Mouse (Mus musculus) monocyte, adult 5-6 weeks (primary cell): Measurements from ENCODE around the gene Gja1. TPM values are rescaled to one million over a fixed set of nuclear protein-coding genes. Genes with fewer than 3 reads are reported as not detected.
A peak's percentile ranks its signal among the peaks of the same experiment; 100 is the strongest.
"Not testable (repeated sequence)": the region's sequence is repeated elsewhere in the genome, so short reads cannot be mapped to it uniquely, and the experiment has no call there.

Experiments used
- ATAC-seq: fragments of 153-309, 156-312 bp; replicated peaks from 2 replicates; pipeline ENCODE4 v1.8.0; 2017; ENCODE audit warnings: mild to moderate bottlenecking; ENCODE audit not compliant: low TSS enrichment, insufficient number of reproducible peaks, severe bottlenecking, poor library complexity, low FRiP score
- total RNA-seq: library from RNA; stranded (forward); fragments of 200-1000, 200-491, 200-594 nt; gene quantifications from 3 replicates; pipeline ENCODE4 v1.2.3, GENCODE M21; 2017

Gja1 gene
- not detected in 3 replicates for total RNA-seq

DNA sequence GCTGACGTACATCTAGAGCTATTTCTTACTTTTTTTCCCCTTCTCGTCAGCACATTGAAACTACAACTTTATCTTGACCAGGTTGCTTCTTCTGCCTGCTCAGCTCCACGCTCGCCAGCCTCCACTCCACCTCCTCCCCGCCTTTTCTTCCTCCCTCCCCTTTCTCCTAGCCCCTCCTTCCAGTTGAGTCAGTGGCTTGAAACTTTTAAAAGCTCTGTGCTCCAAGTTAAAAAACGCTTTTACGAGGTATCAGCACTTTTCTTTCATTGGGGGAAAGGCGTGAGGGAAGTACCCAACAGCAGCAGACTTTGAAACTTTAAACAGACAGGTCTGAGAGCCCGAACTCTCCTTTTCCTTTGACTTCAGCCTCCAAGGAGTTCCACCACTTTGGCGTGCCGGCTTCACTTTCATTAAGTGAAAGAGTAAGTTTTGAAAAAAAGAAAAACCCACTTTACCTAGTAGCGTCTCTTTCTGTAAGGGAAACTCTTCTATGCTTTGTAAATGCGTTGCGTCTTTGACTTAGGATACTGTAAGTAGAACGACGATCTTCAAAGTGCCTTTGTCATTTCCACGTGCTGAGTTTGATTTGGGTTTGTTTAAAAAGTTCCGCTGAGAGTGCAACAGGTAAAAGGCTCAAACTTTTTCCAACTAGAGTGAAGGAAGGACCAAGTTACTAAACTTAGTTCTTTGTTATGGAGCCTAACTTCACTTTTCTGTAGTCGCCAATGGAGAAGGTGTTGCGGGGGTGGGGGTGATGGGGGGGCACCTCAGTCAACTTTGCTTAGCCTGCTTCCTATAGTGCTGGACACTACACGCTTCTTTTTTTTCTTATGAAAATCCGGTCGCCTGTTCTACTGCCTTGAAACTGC is at the start of gene Gja1:
Gja1 (plus strand) TSS at position 234 of the 869 bp plus-strand sequence.
- no peak for ATAC-seq

DNA sequence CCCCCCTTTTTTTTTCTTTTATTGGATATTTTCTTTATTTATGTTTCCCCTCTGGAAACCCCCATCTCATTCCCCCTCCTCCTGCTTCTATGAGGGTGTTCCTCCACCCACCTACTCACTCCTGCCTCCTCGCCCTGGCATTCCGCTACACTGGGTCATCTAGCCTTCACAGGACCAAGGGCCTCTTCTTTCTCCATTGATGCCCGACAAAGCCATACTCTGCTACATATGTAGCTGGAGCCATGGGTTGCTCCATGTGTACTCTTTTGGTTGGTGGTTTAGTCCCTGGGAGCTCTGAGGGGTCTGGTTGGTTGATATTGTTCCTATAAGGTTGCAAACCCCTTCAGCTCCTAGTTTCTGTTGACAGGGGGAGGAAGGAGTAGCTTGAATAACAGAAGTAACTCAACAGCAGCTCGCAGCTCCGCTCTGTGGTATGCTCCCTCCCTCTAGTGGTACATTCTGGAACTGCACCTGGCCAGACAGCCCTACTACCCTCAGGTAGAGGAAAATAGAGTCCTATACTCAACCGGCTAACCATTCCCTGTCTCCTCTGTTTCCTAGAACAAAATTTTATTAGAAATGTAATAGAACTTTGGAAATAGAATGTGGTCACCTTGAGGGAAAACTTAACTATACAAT is 38.2 kb upstream of the Gja1 start:
- peak; percentile 80 for ATAC-seq

DNA sequence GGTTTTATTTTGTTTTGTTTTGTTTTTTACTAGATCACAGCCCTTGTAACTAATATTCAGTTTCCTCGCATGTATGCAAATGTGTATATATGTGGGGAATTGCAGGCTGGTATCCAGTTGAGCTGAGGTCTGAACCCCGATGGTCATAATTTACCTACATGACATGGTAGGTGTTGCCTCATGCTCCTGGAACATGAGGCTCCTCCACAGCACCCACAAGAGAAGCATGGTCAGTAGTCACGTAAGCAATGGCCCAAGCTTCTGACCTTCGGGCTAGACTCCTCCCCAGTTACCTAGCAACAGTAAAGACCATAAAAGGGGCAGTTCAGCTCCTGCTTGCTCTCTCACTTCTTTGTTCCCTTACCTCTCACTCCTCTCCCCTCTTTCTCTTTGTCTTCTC is 16.7 kb upstream of the Gja1 start:
- ATAC-seq, result no peak

DNA sequence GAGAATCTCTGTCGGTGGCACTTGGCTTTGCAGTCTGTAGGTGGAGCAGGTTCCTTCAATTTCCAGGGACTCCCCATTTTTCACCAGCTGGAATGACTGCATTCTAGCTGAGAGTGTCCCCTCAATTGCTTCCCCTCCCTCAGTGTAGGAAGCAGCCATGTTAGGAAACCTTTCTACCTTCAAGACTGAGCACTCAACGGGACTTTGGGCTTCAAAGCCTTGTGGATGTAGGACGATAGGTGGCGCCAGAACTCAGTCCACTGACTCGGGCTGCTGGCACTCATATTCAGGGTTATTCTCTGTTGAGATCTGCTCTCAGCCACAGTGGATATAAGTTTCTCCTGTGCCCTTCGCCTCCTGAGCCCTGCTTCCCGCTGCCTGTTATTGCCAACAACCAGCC is 8.1 kb upstream of the Gja1 start:
- peak; percentile 73 for ATAC-seq

DNA sequence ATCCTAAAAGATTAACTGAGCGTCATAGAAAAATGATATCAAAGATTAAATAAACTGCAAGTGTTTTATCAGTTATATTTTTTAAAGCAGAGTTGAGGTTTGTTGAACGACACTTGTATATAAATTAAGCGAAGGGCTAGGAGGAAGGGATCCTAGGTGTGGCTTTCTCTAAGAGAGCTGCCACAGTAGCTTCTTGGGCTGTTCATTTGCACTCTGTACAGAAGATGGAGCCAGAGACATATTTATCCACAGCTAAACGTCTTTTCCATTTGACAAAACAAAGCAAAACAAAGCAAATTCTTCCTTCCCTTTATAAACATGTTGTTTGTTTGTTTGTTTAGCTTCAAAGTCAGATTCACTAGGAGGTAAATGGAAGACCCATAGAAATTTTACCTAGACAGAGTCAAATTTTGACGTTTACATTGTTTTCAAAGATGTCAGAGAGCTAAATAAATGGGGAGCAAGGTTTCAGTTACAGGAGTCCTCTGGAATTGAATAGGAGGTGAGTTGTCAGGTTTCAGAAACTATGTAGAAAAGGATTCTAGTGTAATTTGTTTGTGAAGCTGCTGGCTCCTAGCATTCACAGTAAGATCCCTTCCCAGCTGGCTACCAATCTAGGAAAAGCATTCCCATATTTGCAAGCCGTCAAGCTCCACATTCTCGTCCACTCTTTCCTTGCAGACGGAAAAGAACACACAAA is 4.0 kb upstream of the Gja1 start:
- ATAC-seq, result no peak

DNA sequence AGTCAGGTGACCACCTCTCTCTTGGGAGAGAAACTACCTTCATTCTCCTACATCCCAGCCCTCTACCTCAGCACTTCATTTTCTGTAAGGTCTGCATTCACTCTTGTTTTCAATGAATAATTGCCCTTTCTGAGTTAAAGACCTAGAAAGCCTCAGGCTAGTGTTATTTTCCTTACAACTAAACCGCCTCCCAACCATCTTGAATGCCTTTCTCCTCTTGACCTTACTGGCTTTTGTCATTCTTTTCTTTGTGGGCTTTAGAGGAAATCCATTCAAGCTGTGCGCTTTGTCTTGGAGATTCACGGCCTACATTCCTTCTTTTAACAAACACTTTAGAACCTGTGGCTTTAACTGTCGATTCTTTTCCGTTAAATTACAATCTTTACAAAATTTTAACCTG is 3.0 kb upstream of the Gja1 start:
- ATAC-seq, result no peak

DNA sequence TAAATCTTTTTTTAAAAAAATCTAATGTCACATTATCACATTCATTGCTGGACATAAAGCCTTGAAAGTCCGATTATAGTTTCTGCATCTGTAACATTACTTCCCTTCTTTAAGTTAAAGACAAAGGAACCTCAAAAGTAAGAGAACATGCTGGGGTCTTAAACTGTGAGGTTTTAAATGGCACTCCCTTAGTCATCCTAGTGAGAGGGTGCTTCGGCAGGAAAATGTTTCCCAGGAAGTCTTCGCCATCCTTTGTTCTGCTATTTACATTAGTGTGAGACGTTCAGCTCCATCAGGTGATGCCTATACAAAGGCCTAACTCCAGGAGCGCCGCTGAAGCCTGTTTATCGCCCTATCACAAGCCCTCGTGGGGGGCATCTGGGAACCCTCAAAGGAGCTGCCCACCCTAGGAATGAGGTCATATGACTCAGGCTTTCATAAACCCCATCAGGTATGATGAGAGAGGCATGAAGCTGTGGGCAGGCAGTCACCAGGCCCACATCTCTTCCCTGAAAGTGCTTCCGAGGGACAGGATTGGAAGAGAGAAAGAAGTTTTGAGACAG is 1.1 kb upstream of the Gja1 start:
- ATAC-seq, result no peak

DNA sequence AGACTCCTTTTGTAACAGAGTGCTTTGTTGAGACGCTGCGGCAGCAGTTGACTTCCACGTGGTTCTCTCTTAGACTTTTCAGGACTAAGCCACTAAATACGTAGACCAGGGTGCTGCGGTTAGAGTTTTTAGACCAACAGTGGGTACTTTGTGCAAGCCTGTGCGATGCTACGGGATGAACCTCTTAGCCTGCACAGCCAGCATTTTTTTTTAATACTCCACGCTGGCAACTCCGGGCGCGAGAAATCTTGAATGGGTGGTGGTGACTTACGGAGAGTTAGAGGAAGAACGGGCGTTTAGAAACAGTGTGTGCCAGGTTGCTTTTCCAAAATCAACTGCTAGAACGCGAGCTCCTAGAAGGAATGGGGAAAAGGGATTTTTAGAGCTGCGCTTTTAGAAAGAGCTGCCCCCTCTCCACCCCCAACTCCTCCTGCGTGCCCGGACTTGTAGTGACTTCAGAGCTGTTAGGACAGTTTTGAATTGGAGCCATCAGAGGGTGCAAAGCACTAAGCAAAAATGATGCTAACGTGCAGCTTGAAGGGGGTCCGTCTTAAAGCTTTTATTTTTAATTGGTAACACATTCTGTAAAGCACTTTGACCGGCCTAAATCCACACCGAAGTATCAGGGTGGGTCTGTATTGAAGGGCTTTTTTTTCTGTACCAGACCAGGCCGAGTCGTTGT is 977 bp downstream of the Gja1 start:
- no peak for ATAC-seq

DNA sequence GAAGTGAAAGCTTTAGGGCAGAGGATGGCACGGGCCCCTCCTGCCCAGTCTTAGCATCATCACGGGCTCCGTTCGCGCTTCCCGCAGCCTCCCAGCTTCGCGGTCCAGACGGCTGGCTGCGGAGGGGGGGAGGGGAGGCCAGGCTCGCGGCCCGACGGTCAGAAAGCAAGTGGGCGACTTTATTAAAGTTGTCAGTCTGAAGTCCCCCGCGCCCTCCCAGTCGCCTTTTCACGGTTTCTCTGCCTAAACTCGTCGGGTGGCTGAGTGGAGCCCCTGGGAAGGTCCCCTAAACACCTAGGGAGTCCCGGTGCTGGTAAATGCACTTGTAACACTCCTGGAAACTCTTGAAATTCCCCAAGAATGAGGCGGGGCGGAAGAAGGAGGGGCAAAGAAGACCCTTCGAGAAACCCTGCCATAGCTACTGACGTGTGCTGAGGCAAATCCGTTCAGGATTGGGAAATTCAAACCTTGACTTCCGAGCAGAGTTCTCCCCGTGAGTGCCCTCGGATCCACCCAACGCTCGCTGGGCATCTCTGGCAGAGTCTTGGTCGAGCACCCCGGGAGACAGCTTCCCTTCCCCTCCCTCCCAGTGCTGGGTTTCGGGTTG is 1.6 kb downstream of the Gja1 start:
- no peak for ATAC-seq

DNA sequence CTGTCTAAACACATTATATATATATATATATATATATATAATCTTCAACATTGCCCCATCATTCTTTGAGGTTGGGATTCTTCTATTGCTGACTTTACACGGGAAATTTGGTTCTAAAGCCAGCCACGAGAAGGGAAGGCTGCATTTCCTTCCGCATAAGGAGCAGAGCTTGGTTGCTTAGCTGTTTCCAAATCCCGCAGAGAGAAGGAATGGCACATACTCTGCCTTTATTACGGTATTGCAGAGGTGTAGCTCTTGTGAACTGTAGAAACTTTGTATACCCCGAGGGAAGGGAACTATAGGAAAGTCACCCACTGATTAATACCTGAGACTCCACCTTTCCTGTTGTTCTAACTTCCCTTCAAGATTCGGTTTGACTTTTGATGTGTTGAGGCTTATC is 2.6 kb downstream of the Gja1 start:
- no peak for ATAC-seq

DNA sequence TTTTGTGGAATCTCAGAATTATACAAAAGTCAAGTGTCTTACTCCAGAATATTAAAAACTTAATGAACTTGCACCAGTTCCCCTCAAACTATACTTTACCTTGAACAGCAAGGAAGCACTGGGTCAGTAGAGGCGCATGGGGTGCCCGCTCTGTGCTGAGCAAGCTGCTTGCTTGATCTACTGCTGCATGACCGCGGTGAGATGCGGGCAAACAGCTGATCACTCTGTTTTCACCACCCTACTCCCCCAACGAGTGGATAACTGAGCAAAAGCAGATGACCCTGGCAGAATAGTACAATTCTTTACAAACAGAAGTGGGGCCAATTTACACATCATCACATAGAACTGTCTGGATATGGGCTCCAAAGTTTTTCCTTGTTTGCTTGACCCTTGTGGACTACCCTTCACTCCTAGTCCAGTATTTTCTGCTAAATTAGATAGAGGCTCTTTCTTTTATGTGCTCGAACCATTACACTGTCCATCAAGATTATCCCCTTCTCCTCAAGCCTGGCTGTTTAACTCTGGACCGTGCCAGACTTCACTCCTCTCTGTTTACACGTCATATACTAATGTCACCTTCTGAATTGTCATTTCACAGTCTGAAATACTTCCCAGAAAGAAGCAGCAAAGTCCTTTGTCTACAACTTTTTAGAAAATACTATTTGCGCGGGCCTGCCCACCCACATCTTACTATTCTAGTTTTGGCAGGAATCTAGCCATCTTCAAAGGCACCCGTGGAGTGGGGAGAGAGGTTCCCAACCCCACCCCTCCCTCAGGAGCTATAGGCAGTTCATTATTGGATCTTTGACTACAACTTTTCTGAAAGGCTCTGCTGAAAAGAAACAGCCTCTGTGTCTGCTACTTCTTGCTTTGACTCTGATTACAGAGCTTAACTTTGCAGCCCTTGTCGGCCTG is 8.3 kb downstream of the Gja1 start:
- no peak for ATAC-seq

DNA sequence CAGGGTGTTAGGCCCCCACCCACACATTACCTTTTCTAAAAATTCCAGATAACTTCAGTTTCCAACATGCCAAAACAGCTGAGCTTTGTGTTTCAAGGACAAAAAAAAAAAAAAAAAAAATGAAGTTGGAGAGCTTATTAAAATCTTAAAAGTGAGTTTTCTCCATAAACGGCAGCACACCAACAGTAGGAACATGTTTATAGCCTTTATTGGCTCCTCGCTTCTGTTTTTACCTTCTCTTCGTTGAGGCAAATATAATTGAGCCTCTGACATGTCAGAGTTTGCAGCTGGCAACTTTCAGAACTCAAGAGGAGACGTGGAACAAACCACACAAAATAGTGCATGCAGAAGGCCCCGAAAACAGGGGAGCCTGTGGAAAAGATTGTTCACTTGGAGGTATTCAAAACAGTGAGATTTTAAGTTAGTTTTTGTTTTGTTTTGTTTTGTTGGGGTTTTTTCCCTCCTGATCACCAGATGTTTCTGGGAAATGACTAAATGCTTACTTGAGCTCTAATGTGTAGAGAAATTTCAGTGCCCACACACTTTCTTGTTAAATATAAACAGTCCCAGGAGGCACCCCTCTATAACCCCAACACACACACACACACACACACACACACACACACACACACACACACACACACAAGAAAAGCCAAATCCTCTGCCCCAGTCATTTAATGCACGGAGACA is 16.1 kb downstream of the Gja1 start:
- no peak for ATAC-seq

DNA sequence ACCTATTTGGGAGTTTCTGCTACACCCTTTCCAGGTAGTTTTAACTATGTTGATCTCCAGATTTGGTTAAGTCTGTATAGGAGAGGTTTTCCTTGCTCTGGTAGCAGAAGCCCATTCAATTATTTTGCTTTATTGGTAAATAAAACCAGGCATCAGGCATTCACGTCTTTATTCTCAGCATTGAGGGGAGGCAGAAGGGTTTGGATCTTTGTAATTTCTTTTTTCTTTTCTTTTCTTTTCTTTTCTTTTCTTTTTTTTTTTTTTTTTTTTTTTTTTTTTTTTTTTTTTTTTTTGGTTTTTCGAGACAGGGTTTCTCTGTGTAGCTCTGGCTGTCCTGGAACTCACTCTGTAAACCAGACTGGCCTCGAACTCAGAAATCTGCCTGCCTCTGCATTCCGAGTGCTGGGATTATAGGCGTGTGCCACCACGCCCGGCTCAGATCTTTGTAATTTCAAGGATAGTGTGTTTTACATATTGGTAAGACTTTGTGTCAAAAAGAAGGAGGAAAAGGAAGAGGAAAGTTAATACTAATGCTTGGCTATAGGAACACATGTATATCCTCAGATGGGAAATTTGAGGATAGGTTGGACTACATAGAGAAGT is 16.8 kb downstream of the Gja1 start:
- ATAC-seq, result not testable (repeated sequence)

DNA sequence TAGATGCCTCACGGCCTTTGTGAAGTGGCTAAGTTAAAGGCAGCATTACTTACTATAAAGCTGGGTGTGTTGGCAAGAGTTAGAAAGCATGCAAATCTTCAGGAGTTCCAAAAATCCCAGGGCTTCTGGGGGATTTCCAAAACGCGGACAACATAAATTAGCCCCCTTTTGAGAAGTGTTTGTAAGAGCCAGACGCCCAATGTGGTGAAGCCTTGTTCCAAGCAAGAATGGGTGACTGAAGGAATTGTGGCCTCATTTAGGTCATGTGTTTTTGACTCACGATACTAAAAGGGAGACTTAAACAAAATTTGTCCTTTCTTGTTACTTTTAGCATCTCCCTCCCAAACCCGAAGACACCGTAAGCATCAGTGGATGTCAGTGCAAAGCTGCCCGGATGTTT is 20.7 kb downstream of the Gja1 start:
- no peak for ATAC-seq

DNA sequence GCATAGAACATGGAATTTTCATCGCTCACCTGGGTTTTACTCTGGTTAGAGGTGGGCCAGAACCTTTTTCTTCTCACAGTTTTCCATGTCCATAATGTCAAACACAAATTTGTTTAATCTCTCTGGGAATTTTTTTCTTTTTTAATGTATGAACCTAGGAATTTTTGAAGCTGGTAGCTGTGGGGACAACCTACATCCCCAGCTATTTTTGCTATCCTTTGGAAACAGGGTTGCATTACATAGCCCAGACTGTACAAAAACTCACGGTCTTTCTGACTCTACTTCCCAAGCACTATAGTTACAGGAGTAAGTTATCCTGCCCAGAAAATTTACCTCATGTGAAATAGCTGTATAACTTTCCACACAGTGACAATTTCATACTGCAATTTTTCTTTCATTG is 21.2 kb downstream of the Gja1 start:
- ATAC-seq, result no peak

DNA sequence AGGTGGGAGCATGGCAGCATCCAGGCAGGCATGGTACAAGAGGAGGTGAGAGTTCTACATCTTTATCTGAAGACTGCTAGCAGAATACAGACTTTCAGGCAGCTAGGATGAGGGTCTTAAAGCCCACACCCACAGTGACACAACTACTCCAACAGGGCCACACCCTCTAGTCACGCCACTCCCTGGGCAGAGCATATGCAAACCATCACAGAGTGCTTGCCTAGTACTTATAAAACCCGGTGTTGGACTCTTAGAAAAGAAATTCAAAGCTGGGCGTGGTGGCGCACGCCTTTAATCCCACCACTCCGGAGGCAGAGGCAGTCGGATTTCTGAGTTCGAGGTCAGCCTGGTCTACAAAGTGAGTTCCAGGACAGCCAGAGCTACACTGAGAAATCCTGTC is 24.3 kb downstream of the Gja1 start:
- ATAC-seq, result not testable (repeated sequence)

DNA sequence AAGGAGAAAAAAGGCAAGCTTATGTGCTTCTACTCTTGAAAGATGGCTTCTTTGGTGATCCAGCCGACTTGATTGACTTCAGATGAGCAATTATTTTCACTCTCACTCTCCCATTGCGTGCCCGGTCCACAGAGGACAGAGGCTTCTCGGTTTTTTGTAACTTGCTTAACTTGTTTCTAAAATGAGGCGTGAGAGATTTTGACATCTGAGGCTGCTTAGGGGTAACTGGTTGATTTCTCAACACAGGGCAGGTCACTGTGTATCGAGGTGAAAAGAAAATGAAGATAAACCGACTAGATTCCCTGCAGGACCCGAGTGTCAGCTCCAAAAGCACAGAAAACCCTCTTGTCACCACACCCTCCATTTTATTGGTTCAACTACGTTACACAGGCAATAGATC is 28.8 kb downstream of the Gja1 start:
- no peak for ATAC-seq
